Mouse (Mus musculus) MEL-GATA-1-ER (cell line): ENCODE data around the gene Lamc2.
"Not testable (repeated sequence)": the region's sequence is repeated elsewhere in the genome, so short reads cannot be mapped to it uniquely, and the experiment has no call there.

Experiments
- DNase-seq: peaks from one replicate; pipeline ENCODE4 v3.0.0-alpha.2; 2012; ENCODE audit warnings: low read depth; ENCODE audit errors: extremely low read depth

Gene Lamc2

GRCm38 (mm10) chr1:153097017-153097675 lies 89.1 kb downstream of the Lamc2 start:
- DNase-seq = no peak

GRCm38 (mm10) chr1:153095826-153096727 lies 90.2 kb downstream of the Lamc2 start:
- DNase-seq = no peak

- DNase-seq = no peak
Observed at GRCm38 (mm10) chr1:153095328-153095727, 90.9 kb downstream of the Lamc2 start.

GRCm38 (mm10) chr1:153094226-153095076 lies 91.8 kb downstream of the Lamc2 start:
- no peak for DNase-seq

GRCm38 (mm10) chr1:153093581-153093980 lies 92.7 kb downstream of the Lamc2 start:
- DNase-seq = no peak

- no peak for DNase-seq
Observed at GRCm38 (mm10) chr1:153093172-153093571, 93.1 kb downstream of the Lamc2 start.

- DNase-seq = peak; percentile 52
Observed at GRCm38 (mm10) chr1:153092237-153092975, 93.8 kb downstream of the Lamc2 start.

GRCm38 (mm10) chr1:153091438-153092236 lies 94.6 kb downstream of the Lamc2 start:
- DNase-seq = no peak

GRCm38 (mm10) chr1:153090807-153091206 lies 95.4 kb downstream of the Lamc2 start:
- no peak for DNase-seq

GRCm38 (mm10) chr1:153090081-153090480 lies 96.2 kb downstream of the Lamc2 start:
- no peak for DNase-seq

- no peak for DNase-seq
Observed at GRCm38 (mm10) chr1:153087771-153088170, 98.5 kb downstream of the Lamc2 start.

- DNase-seq = no peak
Observed at GRCm38 (mm10) chr1:153085198-153085597, 101.0 kb downstream of the Lamc2 start.

- DNase-seq = no peak
Observed at GRCm38 (mm10) chr1:153084191-153084590, 102.1 kb downstream of the Lamc2 start.

- not testable (repeated sequence) for DNase-seq
Observed at GRCm38 (mm10) chr1:153083233-153083632, 103.0 kb downstream of the Lamc2 start.

GRCm38 (mm10) chr1:153075955-153076354 lies 110.3 kb downstream of the Lamc2 start:
- no peak for DNase-seq

- DNase-seq = no peak
Observed at GRCm38 (mm10) chr1:153075087-153075736, 111.0 kb downstream of the Lamc2 start.

GRCm38 (mm10) chr1:153073441-153073840 lies 112.8 kb downstream of the Lamc2 start:
- DNase-seq = no peak
